Mouse (Mus musculus) Patski (cell line): ENCODE measurements around the gene Ropn1l. TPM values are rescaled to one million over a fixed set of nuclear protein-coding genes. Genes with fewer than 3 reads are reported as not detected.

ENCODE experiments used
- ATAC-seq: fragments of 100-300 bp; one replicate; pipeline ENCODE4 v1.8.0; 2021
- CTCF ChIA-PET: fragments of 350-600 bp; sonication (Branson Sonifier 250); formaldehyde crosslinking; loops from one replicate; lab custom pipeline; 2022; ENCODE audit warnings: inconsistent platforms; lab: Charles Lee
- POLR2A ChIA-PET: fragments of 350-600 bp; sonication (Branson Sonifier 250); formaldehyde crosslinking; loops from one replicate; lab custom pipeline; 2022; ENCODE audit warnings: antibody characterized with exemption, inconsistent platforms; lab: Charles Lee
- DNase-seq: peaks from one replicate; pipeline ENCODE4 v3.0.0-alpha.2; 2011; ENCODE audit warnings: low read depth, low spot score
- H3K27me3 ChIP-seq: fragments of 371-371 bp; one replicate; pipeline ENCODE4 v1.5.1; 2021
- CTCF ChIP-seq: fragments of 100-300 bp; IDR thresholded peaks from one replicate; pipeline ENCODE4 v1.5.1; 2021
- in situ Hi-C: fragments of 300-500 bp; cut with MboI; formaldehyde crosslinking; loops from 3 replicates; pipeline ENCODE4 v1.11.1; 2018; ENCODE audit warnings: low pct_unique_long_range_greater_than_20kb, mixed read lengths
- polyA plus RNA-seq: library from polyadenylated mRNA; unstranded; gene quantifications from one replicate; pipeline ENCODE4 v1.2.3, GENCODE M21; 2021

Ropn1l gene
- polyA plus RNA-seq, 1 experiment from 2014 or later, result 7.6 TPM

DNA sequence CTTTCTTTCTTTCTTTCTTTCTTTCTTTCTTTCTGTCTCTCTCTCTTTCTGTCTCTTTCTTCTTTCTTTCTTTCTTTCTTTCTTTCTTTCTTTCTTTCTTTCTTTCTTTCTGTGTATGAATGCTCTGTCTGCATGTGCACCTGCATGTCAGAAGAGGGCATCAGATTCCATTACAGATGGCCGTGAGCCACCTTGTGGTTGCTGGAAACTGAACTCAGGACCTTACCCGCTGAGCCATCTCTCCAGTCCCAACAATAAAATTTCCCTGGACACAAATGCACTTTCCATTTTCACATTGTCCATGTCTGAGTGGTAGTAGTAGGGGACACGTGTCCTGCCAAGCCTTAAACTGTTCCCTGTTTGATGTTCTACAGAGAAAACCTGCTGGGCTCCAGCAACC, 26.1 kb downstream of the Ropn1l start:
- TF ChIP-seq CTCF, result peak; percentile 67
- ATAC-seq (no peak), DNase-seq (no peak)
- ChIA-PET POLR2A (no interaction called here), CTCF (interaction anchor here (0.9 to 1.6 kb wide), 2 partner anchors 12 to 116 kb away, joined by 3 read pairs; no protein-coding TSS in a partner anchor)
- H3K27me3 ChIP-seq, result no peaks in the 10 kb centered on the region
- in situ Hi-C loops, result no loop called here

DNA sequence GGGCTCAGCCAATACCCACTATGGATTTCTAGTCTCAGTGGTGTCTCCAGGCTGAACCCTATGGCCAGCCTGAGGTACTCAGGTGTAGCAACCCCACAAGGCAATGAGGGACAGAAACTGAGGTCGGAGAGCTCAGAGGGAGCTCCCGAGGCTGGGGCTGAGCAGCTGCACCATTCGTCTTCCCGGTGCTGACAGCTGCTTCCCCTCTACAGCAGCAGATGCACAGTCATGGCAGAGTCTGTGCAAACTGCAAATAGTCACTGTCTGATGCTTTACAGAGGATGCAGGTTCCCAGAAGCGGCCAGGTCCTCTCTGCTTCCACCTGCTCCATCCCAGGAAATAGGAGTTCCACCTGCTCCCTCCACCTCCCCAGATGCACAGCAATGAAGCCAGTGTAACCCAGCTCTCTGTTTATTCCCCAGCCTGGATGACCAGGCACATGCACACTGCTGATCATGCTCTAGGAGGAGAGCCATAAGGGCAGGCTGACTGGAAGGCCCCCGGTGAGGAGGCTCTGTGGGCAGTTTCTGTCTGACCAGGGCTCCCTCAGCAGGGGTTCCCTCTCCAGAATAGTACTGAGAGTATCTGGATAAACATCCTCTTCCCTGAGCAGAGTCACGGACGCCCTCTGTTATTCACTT, 27.4 kb downstream of the Ropn1l start:
- in situ Hi-C loops, result no loop called here
- TF ChIP-seq CTCF, result no peak
- no peak for DNase-seq

GRCm38 (mm10) chr15:31422649-31423369, 30.7 kb downstream of the Ropn1l start:
- CTCF ChIA-PET, result interaction anchor here (0.9 to 2.5 kb wide), 3 partner anchors 12 to 45 kb away, joined by 3 to 7 read pairs (median 4); no protein-coding TSS in a partner anchor

More for the DNA sequence above, 27.4 kb downstream of the Ropn1l start:
- CTCF ChIA-PET, result interaction anchor here (1.6 kb wide), 1 partner anchor 13 kb away, joined by 3 read pairs; no protein-coding TSS in a partner anchor
- no peaks in the 10 kb centered on the region for H3K27me3 ChIP-seq
- ATAC-seq, result no peak
- POLR2A ChIA-PET, result no interaction called here

GRCm38 (mm10) chr15:31419037-31419436, 34.5 kb downstream of the Ropn1l start:
- DNase-seq, result no peak
- POLR2A ChIA-PET, result interaction anchor here (0.8 kb wide), 1 partner anchor 9 kb away, joined by 3 read pairs; no protein-coding TSS in a partner anchor
- CTCF ChIA-PET, result interaction anchor here (0.8 to 1.2 kb wide), 3 partner anchors 12 to 104 kb away, joined by 3 to 5 read pairs (median 3); no protein-coding TSS in a partner anchor
- H3K27me3 ChIP-seq, result no peaks in the 10 kb centered on the region
- no peak for TF ChIP-seq CTCF
- ATAC-seq, result no peak
- in situ Hi-C loops, result no loop called here

More at GRCm38 (mm10) chr15:31422649-31423369, 30.7 kb downstream of the Ropn1l start:
- ATAC-seq (no peak), DNase-seq (no peak)
- TF ChIP-seq CTCF, result no peak
- in situ Hi-C loops, result no loop called here
- H3K27me3 ChIP-seq, result no peaks in the 10 kb centered on the region
- POLR2A ChIA-PET, result no interaction called here

DNA sequence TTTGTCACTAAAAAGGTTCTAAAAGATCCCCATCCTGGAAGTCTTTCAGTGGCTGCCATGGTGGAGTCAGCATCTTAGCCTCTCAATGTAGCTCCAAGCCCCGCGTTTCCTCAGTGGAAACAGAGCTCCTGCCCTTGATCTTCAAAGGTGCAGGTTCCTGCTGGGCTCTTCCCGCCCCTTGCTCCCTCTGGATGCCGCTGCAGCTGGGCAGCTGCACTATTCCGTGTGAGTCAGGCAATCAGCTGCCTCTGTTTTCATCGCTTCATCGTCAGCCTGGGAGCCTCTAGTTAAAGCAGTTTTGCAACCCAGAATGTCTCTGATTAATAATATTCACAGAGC, 34.9 kb downstream of the Ropn1l start:
- H3K27me3 ChIP-seq, result no peaks in the 10 kb centered on the region
- no peak for TF ChIP-seq CTCF
- no peak for ATAC-seq
- no peak for DNase-seq
- ChIA-PET POLR2A (interaction anchor here (0.8 kb wide), 1 partner anchor 10 kb away, joined by 3 read pairs; no protein-coding TSS in a partner anchor), CTCF (interaction anchor here (0.8 to 1.2 kb wide), 3 partner anchors 12 to 104 kb away, joined by 3 to 5 read pairs (median 3); no protein-coding TSS in a partner anchor)
- in situ Hi-C loops, result no loop called here

DNA sequence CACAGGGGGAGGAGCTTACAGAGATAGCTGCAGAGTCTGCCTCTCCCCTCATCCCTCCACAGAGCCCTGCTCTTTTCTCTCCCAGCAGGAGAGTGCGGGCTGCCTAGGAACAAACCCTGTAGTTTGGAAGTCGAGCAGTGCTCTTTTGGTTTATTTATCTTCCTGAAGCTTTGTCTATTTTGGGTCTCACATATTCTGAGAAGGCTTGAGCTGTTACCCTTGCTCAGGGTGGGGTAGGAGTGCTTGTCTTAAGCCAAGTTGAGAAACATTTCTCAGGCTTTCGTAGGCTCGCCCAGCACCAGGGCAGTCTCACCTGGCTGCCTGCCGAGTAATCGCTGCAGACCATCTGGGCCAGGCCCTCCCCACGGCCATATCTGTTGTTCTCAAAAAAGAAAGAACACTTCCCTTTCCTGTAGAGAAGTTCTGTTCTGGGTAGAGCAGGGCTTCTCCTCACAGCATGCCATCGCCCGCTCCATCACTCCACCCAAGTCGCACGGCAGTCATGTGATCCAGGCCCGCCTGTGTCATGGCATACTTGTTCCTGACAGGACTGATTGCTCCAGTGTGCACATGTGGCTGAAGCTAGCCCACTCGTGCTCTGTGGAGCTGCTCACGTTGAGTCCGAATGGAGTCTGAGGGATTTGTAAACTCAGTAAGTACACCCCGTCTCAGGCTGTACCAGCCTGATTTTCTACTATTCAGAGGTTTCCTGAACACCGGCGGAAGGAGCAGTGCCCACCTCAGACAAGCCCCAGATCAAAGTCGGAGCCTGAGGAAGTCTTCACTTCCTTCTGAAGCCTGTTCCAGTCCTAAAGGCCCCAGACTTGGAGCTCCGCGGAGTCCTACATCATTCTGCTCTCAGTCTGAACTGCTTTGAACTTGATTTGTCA, 35.5 kb downstream of the Ropn1l start:
- TF ChIP-seq CTCF, result no peak
- ChIA-PET POLR2A (interaction anchor here (0.8 kb wide), 1 partner anchor 10 kb away, joined by 3 read pairs; no protein-coding TSS in a partner anchor), CTCF (interaction anchor here (1.1 to 1.2 kb wide), 3 partner anchors 11 to 83 kb away, joined by 3 to 5 read pairs (median 3); partner anchors contain the start of gene Ropn1l)
- H3K27me3 ChIP-seq, result no peaks in the 10 kb centered on the region
- in situ Hi-C loops, result no loop called here
- DNase-seq, result no peak
- no peak for ATAC-seq

DNA sequence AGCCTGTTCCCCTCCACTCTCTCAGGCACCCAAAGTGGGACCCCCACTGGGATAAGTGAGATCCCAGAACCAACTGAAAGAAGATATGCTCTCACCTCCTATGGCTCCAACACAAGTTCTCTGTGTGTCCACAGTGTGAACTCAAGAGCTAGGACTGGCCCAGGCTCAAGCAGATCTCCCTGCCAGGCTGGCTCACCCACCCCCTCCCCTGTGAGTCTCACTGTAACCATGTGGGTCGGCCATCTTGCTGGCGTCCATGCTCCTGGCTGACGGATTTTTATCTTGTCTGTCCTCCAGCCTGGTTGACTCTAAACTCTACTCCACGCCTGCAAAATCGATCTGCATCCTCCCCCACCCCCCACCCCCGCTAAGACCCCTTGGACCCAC, 36.1 kb downstream of the Ropn1l start:
- TF ChIP-seq CTCF, result no peak
- ChIA-PET CTCF (interaction anchor here (1.1 kb wide), 1 partner anchor 36 kb away, joined by 3 read pairs; the partner anchor contains the start of gene Ropn1l), POLR2A (no interaction called here)
- no peak for ATAC-seq
- in situ Hi-C loops, result no loop called here
- no peaks in the 10 kb centered on the region for H3K27me3 ChIP-seq
- no peak for DNase-seq

DNA sequence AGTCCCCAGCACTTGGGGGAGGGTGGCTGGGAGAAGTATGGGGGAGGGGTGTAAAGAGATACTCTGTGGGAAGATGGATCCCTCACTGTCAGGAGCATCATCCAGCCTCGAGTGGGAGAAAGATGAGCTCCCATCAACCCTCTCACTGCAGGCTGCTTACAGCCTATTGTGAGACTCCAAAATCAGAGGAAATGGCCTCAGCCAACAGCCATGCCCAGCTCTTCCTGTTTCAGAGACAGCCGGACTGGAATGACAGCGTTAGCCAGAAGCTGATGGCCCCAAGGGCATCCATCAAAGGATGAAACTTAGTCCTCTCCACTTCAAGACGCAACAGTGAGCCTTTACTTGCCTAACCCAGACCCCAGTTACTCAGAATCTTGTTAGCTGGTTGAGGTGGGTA, 38.4 kb downstream of the Ropn1l start:
- POLR2A ChIA-PET, result no interaction called here

DNA sequence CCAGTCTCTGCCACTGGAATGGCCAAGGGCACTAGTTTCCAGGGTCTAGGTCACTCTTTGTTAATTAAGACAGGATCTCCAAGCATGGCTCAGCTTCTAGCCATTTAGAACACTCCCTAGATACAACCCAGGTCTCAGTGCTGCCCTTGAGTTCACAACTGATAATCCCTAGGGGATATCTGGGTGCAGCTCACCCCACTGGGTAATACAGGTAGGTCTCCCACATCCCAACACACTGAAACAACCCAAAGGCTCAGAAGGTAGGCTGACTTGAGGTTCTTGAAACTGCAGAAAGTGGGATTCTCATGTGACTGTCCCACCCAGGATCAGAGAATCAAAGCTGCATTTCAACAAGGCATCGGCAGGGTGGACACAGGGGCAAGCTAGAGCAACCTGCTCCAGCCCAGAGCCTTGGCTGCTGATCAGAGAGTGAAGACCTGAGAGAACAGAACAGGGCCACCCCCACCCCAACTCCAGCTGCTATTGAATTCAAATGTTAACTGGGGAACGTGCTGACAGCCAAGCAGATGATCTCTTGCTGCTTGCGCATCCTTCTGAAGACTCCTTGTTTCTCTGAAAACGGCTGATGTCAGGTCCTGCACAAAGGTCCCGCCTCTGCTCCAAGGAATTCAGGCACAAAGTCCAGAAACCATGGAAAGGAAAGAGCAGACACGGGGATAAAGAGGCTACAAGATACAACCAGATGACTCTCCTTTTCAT, 39.2 kb downstream of the Ropn1l start:
- TF ChIP-seq CTCF, result no peak
- no peak for ATAC-seq
- H3K27me3 ChIP-seq, result no peaks in the 10 kb centered on the region
- ChIA-PET POLR2A (no interaction called here), CTCF (interaction anchor here (1.0 kb wide), 1 partner anchor 101 kb away, joined by 3 read pairs; no protein-coding TSS in a partner anchor)
- in situ Hi-C loops, result no loop called here
- DNase-seq, result no peak

More for the DNA sequence above, 38.4 kb downstream of the Ropn1l start:
- TF ChIP-seq CTCF, result no peak
- in situ Hi-C loops, result no loop called here
- no peak for ATAC-seq
- no peak for DNase-seq
- H3K27me3 ChIP-seq, result no peaks in the 10 kb centered on the region
- CTCF ChIA-PET, result interaction anchor here (1.0 kb wide), 1 partner anchor 102 kb away, joined by 3 read pairs; no protein-coding TSS in a partner anchor
